Mouse (Mus musculus) brain, embryonic 18.5 days (tissue): Measurements from ENCODE around the gene Ero1lb.
A peak's percentile ranks its signal among the peaks of the same experiment; 100 is the strongest.
"Not testable (repeated sequence)": the region's sequence is repeated elsewhere in the genome, so short reads cannot be mapped to it uniquely, and the experiment has no call there.

Experiments used
- DNase-seq: peaks from one replicate; pipeline ENCODE4 v3.0.0-alpha.2; 2012; ENCODE audit warnings: low read depth, low spot score

The Ero1lb gene

GRCm38 (mm10) chr13:12574979-12575536 is 9.4 kb downstream of the Ero1lb start:
- DNase-seq = no peak

- no peak for DNase-seq
These were observed 12.5 kb downstream of the Ero1lb start for GRCm38 (mm10) chr13:12578145-12578544.

- DNase-seq = no peak
These were observed 23.3 kb downstream of the Ero1lb start for GRCm38 (mm10) chr13:12589003-12589402.

- DNase-seq = not testable (repeated sequence)
These were observed 31.4 kb downstream of the Ero1lb start for GRCm38 (mm10) chr13:12597075-12597474.

DNA sequence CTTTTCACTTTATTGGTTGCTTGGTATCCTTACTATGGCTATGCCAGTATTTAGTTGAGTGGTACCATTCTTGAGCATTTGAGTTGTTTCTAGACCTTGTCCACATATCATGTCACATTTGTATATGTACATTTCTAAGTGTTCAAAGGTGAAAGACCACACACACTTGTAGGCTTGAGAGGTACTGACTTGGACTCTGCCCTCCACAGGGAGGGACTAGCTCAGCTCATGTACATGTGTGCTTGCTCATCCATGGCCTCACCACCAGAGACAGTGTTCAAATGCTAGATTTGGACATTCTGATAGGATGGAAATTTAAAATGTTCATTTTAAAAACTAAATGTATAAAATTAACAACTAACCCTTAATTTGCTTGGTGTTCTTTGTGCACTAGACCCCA is 44.5 kb downstream of the Ero1lb start:
- not testable (repeated sequence) for DNase-seq

DNA sequence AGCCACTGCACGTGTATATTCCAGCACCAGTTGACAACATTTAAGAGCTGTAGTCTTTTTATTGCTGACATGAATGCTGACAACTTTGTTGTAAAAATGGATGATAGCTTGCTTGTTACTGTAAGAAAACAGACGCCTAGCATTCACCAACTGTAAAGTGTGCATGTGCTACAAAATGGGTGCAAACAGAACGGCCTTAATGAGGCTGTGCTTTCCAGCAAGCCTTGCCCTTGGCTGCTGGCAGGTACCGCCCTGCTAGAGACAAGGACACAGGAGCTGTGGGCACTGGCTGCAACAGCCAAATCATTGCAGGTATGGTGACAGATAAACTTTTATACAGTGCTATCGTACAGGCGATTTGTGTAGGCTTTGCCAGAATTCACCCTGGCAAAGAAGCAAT is 48.4 kb downstream of the Ero1lb start:
- DNase-seq = not testable (repeated sequence)

DNA sequence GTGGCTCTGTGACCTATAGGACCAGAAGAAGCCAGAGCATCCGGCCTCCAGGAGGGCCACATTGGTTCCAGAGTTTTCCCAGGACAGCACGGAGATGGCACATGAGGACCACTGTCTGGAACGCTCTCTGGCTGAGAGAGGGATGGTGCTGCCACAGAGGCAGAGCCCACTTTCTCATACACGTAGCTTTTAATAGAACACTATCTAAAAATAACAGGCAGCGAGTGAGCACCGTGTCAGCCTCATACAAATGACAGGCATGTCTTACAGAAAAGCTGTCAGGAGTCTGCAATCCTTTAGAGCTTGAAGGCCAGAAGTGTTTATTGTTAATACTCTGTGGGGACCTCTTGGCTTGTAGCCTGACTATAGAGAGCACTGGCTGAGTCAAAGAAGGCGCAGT is 48.9 kb downstream of the Ero1lb start:
- not testable (repeated sequence) for DNase-seq

DNA sequence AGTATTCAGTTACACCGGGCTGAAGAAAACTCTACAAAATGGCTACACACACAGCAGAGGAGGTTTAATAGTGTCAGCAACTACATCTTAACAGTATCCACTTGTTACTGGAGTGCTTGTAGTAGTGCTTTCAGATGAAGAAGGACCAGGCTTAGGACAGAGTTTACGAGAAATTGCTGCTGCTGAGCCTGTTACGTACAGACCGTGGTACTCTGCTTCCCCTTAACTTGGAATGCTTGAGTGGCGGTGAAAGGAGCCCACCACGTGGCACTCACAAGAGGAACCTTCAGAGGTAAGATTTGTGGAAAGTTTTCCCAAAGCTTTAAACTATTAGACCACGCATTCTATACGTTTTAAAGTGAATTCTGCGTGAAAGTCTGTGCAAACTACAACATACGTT is 49.3 kb downstream of the Ero1lb start:
- DNase-seq = not testable (repeated sequence)

- not testable (repeated sequence) for DNase-seq
These were observed 50.8 kb downstream of the Ero1lb start for GRCm38 (mm10) chr13:12616489-12616888.

GRCm38 (mm10) chr13:12619808-12620207 is 54.1 kb downstream of the Ero1lb start:
- DNase-seq = not testable (repeated sequence)

DNA sequence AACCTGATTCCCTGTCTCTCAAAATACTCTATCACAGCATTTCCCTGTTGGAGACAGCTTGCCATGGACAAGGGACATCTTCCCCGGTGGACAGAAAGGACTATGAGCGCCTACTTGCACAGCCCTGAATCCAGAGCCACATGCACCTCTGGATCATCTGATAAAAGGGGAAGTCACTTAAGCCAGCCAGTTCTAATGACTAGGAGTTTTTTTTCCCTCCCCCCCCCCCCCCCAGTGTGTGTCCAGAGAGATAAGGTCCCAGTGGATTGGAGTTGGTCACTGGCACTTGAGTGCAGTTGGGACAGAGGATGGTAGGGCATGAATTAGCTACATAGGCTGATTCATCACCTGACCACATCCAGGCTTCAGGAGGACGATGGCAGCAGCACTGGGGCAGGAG is 60.4 kb downstream of the Ero1lb start:
- DNase-seq = not testable (repeated sequence)

DNA sequence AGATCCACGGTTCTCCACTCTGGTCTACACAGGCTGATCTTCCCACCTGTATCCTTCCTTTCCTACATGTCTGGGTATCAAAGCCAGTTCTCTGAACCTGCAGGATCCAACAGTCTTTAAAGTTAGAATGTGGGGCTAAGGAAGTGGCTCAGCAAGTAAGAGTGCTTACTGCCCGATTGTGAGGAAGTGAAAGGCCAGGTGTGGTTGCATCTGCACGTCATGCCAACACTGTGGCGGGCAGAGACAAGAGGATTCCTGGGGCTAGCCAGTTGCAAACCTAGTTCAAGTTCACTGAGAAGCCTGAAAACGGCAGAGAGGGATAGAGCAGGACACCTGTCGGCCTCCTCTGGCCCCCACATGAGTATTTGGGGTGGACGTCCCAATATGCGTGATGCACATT is 62.1 kb downstream of the Ero1lb start:
- not testable (repeated sequence) for DNase-seq

- not testable (repeated sequence) for DNase-seq
These were observed 62.5 kb downstream of the Ero1lb start for GRCm38 (mm10) chr13:12628181-12628580.

GRCm38 (mm10) chr13:12630252-12630651 is 64.6 kb downstream of the Ero1lb start:
- not testable (repeated sequence) for DNase-seq

DNA sequence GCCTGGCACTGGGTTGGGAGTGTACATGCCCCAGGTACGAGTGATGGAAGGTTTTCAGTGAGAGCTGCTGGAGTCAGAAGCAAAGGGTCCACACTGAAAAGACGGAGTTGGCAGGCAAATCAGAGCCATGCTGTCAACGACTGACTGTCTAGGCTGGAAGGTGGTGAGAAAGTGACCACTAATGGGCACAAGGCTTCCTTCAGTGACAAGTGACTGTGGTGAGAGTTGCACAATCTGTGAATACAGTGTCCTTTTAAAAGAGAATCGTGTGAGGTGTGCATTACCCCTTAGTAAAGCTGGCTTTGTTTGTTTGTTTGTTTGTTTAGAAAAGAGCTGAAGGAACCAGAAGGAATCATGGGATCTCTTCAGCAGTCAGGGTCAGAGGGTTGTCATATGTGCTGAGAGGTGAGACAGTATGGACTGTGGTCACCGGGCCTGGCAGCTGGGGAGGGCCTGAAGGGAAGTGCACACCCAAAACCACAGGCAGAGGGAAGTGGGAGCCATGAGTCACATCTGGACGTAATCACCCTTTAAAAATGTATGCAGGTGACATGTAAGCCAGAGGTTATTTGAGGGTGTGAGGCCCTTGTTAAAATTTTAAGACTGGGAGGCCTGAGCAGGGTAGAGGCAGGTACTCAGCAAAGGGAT is 69.4 kb downstream of the Ero1lb start:
- DNase-seq = not testable (repeated sequence)

DNA sequence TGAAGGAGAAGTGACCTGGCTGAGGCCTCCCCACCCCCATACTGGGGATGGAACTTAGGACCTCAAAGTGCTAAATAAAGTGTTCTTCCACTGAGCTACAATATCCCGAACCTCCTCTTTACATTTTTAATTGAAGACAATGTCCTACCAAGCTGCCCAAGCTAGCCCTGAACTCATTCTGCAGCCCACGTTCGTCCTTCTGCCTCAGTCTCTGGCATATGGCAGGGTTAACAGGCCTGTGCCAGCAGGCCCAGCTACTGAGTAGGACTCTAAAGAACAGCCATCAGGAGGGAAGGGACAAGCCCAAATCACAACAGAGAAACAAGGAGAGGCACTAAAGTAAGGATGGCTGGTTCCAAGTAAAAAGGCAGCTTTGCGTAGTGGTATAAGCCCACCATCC is 77.1 kb downstream of the Ero1lb start:
- not testable (repeated sequence) for DNase-seq

DNA sequence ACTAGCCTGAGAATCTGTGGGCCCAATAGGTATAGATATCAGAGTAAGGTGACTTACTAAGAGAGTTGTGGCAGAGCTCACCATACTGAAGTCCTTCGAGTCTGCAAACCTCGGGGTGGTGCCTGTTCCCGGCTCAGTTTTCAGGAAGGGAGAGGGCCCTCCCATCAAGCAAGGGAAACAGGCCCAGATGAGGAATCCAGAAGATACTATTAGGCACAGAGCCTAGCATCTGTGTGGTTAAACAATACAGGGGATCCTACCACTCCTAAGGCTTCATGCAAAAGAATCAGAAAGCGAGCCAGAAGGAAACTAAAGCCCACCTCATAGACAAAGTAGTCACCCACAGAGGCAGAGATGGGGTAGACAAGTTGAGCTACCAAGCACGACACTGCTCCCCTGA is 81.0 kb downstream of the Ero1lb start:
- DNase-seq = not testable (repeated sequence)

DNA sequence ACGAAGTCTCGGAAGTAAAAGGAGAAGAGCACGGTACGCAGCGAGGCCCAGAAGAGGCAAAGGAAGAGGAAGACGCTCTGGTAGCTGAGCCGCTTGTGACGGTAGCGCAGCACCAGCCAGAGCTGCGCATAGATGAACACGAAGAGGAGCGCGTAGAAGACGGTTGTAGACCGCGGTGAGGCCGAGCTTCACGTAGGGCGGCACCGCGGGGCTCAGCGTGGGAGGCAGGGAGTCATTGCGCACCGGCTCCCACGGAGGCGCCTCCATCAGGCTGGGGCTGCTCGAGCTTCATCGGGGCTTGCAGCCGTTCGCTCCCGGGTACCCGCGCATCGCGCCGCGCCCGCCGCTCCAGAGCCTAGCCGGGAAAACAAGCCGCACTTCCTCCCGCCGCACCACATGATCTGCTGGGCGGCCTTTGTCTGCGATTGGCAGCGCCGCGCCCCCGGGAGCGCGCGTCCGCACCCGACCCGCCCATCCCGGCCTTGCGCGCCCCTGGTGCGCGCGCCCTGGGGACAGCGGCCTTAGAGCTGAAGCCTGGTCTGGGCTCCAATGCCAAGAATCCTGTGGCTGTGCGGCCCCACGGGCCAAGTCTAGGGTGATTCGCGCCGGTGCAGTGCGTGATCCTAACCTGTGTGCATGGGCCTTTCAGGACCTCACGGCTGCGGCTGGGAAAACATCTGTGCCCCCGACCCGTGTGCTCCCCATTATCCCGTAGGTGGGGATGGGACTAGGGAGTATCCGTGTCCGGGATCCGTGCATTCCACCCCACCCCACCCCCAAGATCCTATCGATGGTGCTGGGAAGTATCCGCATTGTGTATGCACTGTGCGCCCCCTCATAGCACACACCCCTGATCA is 84.6 kb downstream of the Ero1lb start:
- peak; percentile 22 for DNase-seq

DNA sequence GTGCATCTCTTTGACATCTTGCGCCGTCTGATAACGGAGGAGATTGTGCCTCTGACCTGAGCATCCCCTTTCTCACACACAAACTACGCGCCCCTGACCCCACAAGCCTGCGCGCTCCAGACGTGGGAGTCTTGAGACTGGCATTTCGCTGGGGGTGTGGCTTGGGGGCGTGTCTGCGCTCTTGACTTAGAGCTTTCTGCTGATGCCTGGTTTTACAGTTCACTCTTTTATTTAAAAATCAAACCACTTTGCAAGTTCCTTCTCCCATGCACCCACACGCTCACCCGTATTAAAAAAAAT is 85.2 kb downstream of the Ero1lb start:
- DNase-seq = peak; percentile 12
